Mouse (Mus musculus): ENCODE results near the gene Deaf1.

DNA sequence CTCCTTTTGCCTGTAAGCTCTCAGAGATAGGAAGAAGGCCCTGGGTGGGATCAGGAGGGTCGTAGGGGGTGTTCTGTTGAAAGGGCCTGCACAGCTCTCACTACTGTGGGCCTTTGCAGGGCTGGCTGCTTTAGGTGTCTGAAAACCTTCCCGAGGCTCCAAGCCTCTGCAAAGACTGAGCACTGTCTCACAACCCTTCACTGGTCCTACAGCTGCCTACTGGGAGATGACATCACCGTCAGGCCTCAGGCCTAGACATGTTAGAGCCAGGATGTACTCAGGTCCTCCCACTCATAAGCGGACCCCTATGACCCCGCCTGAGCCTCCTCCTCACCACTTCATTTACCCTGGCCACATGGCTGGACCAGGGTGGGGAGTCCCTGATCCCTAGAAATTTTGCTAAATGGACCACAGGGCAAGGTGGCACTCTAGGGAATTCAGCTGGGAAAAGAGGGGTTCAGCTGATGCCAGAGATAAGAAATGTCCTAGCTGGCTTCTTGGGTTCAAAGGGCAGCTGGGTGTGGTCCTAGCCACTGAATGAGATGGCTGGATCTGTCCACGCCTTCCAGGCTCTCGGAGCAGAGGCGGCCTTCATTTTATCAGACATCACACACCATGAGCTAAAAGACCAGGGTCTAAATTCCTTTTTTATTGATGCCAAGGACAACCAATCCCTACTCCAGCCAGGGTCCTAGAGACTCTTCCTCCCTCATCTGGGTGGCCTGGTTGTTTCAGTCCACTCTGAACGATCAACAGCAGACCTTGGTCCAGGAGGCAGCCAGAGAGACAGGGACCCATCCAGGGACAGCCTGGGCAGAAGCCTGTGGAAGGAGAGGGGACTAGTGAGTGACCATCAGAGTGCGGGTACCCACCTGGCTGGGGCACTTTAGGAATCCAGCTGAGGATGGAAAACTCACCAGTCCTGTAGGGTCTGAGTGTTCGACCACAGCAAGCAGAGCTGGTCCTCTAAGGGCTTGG, 49.5 kb downstream of the Deaf1 start:
- no peak for TF ChIP-seq CTCF (IDR thresholded peaks at IDR 0.05)
- TF ChIP-seq EP300 (IDR thresholded peaks at IDR 0.05): no peak

Data from lung, postnatal 0 days (tissue).